Mouse (Mus musculus): ENCODE measurements around the gene Laptm5. TPM values are rescaled to one million over a fixed set of nuclear protein-coding genes. Genes with fewer than 3 reads are reported as not detected.
A peak's percentile ranks its signal among the peaks of the same experiment; 100 is the strongest.

Gene Laptm5
- 4.2 and 5.6 TPM in 2 replicates for polyA plus RNA-seq (2012; rRNA removed)

- no peaks in the 10 kb centered on the region for H3K36me3 ChIP-seq (ENCODE audit: control insufficient read depth, insufficient read depth, low read length)
- no peaks in the 10 kb centered on the region for H3K27me3 ChIP-seq (ENCODE audit: control insufficient read depth, insufficient read depth, low read length)
- TF ChIP-seq POLR2A (IDR thresholded peaks at IDR 0.05; ENCODE audit: control insufficient read depth, low read depth, low read length) (no peak), CTCF (IDR thresholded peaks at IDR 0.05; ENCODE audit: control insufficient read depth, insufficient read depth, insufficient replicate concordance, low read depth, low read length) (no peak)
- peak within 1 kb of the TSS; percentile 19; the same call in 1 of the 2 replicates for H3K27ac ChIP-seq (ENCODE audit: control insufficient read depth, insufficient read depth, low read depth, low read length)
- peak within 1 kb of the TSS; percentile 41 for H3K4me3 ChIP-seq (ENCODE audit: control insufficient read depth, low read depth, low read length)
- no peaks in the 10 kb centered on the region; the same call in none of the 2 replicates for H3K4me1 ChIP-seq (ENCODE audit: control insufficient read depth, insufficient read depth, low read length)
Measured at GRCm38 (mm10) chr4:130913077-130913476, at the start of gene Laptm5. TSS of gene Laptm5 (plus strand) at chr4:130913125.

GRCm38 (mm10) chr4:130865460-130865859, 47.5 kb upstream of the Laptm5 start:
- TF ChIP-seq CTCF (IDR thresholded peaks at IDR 0.05; ENCODE audit: control insufficient read depth, insufficient read depth, insufficient replicate concordance, low read depth, low read length) (no peak), POLR2A (IDR thresholded peaks at IDR 0.05; ENCODE audit: control insufficient read depth, low read depth, low read length) (no peak)
- H3K27me3 ChIP-seq (ENCODE audit: control insufficient read depth, insufficient read depth, low read length), result no peaks in the 10 kb centered on the region
- H3K4me1 ChIP-seq (ENCODE audit: control insufficient read depth, insufficient read depth, low read length), result peaks cover 15% of the 10 kb centered on the region
- H3K4me3 ChIP-seq (ENCODE audit: control insufficient read depth, low read depth, low read length), result no peak overlapping the region
- H3K36me3 ChIP-seq (ENCODE audit: control insufficient read depth, insufficient read depth, low read length), result no peaks in the 10 kb centered on the region
- no peak overlapping the region for H3K27ac ChIP-seq (ENCODE audit: control insufficient read depth, insufficient read depth, low read depth, low read length)

GRCm38 (mm10) chr4:130865901-130866371, 47.0 kb upstream of the Laptm5 start:
- TF ChIP-seq CTCF (IDR thresholded peaks at IDR 0.05; ENCODE audit: control insufficient read depth, insufficient read depth, insufficient replicate concordance, low read depth, low read length), result no peak
- no peak for TF ChIP-seq POLR2A (IDR thresholded peaks at IDR 0.05; ENCODE audit: control insufficient read depth, low read depth, low read length)
- Histone ChIP-seq H3K36me3 (ENCODE audit: control insufficient read depth, insufficient read depth, low read length) (no peaks in the 10 kb centered on the region), H3K4me1 (ENCODE audit: control insufficient read depth, insufficient read depth, low read length) (peaks cover 10% of the 10 kb centered on the region), H3K4me3 (ENCODE audit: control insufficient read depth, low read depth, low read length) (no peak overlapping the region), H3K27ac (ENCODE audit: control insufficient read depth, insufficient read depth, low read depth, low read length) (no peak overlapping the region), H3K27me3 (ENCODE audit: control insufficient read depth, insufficient read depth, low read length) (no peaks in the 10 kb centered on the region)

DNA sequence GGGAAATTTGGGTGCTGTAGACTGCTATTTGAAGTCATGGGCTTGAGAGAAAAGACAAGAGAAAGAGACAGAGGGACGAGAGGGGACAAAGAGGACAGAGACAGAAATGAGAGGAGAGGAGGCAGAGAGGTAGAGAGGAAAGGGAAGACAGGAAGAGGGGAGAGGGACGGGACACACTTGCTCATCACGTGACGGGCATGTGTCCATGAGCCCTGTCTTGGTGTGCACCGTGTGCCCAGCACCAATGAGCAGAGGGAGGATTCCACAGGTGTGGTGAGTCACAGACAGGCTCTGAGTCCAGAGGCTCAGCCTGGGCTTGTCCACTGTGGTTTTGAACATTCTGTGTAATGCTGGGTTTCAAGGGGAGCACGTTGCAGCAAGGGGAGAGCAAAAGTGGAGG, 45.0 kb upstream of the Laptm5 start:
- Histone ChIP-seq H3K36me3 (ENCODE audit: control insufficient read depth, insufficient read depth, low read length) (no peaks in the 10 kb centered on the region), H3K4me3 (ENCODE audit: control insufficient read depth, low read depth, low read length) (no peak overlapping the region), H3K4me1 (ENCODE audit: control insufficient read depth, insufficient read depth, low read length) (no peaks in the 10 kb centered on the region), H3K27me3 (ENCODE audit: control insufficient read depth, insufficient read depth, low read length) (no peaks in the 10 kb centered on the region), H3K27ac (ENCODE audit: control insufficient read depth, insufficient read depth, low read depth, low read length) (no peak overlapping the region)
- TF ChIP-seq POLR2A (IDR thresholded peaks at IDR 0.05; ENCODE audit: control insufficient read depth, low read depth, low read length) (no peak), CTCF (IDR thresholded peaks at IDR 0.05; ENCODE audit: control insufficient read depth, insufficient read depth, insufficient replicate concordance, low read depth, low read length) (no peak)

DNA sequence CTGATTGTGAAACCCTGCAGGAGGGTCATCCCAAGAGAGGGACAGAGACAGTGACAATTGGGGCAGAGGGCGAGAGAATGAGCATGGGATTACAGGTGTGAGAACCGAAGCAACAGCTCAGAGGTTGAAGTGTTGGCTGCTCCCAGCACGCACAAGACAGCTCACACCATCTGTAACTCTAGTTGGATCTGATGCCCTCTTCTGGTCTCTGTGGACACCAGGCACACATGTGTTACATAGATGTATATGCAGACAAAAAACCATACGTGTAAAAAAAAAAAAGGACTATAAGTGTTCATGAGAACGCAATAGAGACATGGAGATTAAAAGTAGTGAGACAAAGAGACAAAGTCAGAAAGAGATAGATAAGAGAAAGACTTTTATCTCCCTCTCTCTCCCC, 44.1 kb upstream of the Laptm5 start:
- Histone ChIP-seq H3K27me3 (ENCODE audit: control insufficient read depth, insufficient read depth, low read length) (no peaks in the 10 kb centered on the region), H3K27ac (ENCODE audit: control insufficient read depth, insufficient read depth, low read depth, low read length) (no peak overlapping the region), H3K36me3 (ENCODE audit: control insufficient read depth, insufficient read depth, low read length) (no peaks in the 10 kb centered on the region), H3K4me1 (ENCODE audit: control insufficient read depth, insufficient read depth, low read length) (no peaks in the 10 kb centered on the region), H3K4me3 (ENCODE audit: control insufficient read depth, low read depth, low read length) (no peak overlapping the region)
- TF ChIP-seq CTCF (IDR thresholded peaks at IDR 0.05; ENCODE audit: control insufficient read depth, insufficient read depth, insufficient replicate concordance, low read depth, low read length) (no peak), POLR2A (IDR thresholded peaks at IDR 0.05; ENCODE audit: control insufficient read depth, low read depth, low read length) (no peak)

DNA sequence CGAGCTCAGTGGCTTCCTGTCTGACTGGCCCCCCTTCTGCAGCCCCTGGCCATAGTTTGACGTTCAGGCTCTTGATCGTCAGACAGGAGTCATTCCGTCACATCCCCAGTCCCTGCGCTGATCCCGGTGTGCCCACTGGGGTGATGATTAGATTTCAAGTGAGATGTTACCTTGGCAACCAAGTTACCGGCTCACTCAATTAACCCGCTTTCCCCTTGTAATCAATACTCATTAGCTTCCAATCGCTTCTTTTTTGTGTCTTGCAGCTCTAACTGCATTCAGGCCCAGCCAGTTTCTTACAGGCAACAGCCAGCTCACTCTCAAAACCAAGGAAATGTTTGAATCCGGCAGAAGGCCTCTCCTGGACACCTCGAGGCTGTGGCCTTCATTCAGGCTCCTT, 40.5 kb upstream of the Laptm5 start:
- H3K27me3 ChIP-seq (ENCODE audit: control insufficient read depth, insufficient read depth, low read length), result no peaks in the 10 kb centered on the region
- H3K4me3 ChIP-seq (ENCODE audit: control insufficient read depth, low read depth, low read length), result no peak overlapping the region
- no peaks in the 10 kb centered on the region for H3K4me1 ChIP-seq (ENCODE audit: control insufficient read depth, insufficient read depth, low read length)
- no peak overlapping the region for H3K27ac ChIP-seq (ENCODE audit: control insufficient read depth, insufficient read depth, low read depth, low read length)
- no peak for TF ChIP-seq CTCF (IDR thresholded peaks at IDR 0.05; ENCODE audit: control insufficient read depth, insufficient read depth, insufficient replicate concordance, low read depth, low read length)
- no peak for TF ChIP-seq POLR2A (IDR thresholded peaks at IDR 0.05; ENCODE audit: control insufficient read depth, low read depth, low read length)
- no peaks in the 10 kb centered on the region for H3K36me3 ChIP-seq (ENCODE audit: control insufficient read depth, insufficient read depth, low read length)

- H3K4me1 ChIP-seq (ENCODE audit: control insufficient read depth, insufficient read depth, low read length), result 0 out of 2 replicates have a peak, but pooled peaks cover 2% of the 10 kb centered on the region
- TF ChIP-seq CTCF (IDR thresholded peaks at IDR 0.05; ENCODE audit: control insufficient read depth, insufficient read depth, insufficient replicate concordance, low read depth, low read length) (peak; percentile 86), POLR2A (IDR thresholded peaks at IDR 0.05; ENCODE audit: control insufficient read depth, low read depth, low read length) (no peak)
- H3K27me3 ChIP-seq (ENCODE audit: control insufficient read depth, insufficient read depth, low read length), result no peaks in the 10 kb centered on the region
- no peak overlapping the region for H3K4me3 ChIP-seq (ENCODE audit: control insufficient read depth, low read depth, low read length)
- no peak overlapping the region for H3K27ac ChIP-seq (ENCODE audit: control insufficient read depth, insufficient read depth, low read depth, low read length)
- H3K36me3 ChIP-seq (ENCODE audit: control insufficient read depth, insufficient read depth, low read length), result no peaks in the 10 kb centered on the region
Measured at GRCm38 (mm10) chr4:130873440-130873839, 39.5 kb upstream of the Laptm5 start.

Data from testis, adult 2 months (tissue).